Mouse (Mus musculus): ENCODE results near the gene Ptprk. TPM values are rescaled to one million over a fixed set of nuclear protein-coding genes. Genes with fewer than 3 reads are reported as not detected.

Gene Ptprk
- total and polyA plus RNA-seq, 3 experiments = 8.6 to 21.0 (median 20.0) TPM

- no peaks in the 10 kb centered on the region for H3K27me3 ChIP-seq (ENCODE audit: control insufficient read depth, insufficient read depth, low read length)
- peaks cover 2% of the 10 kb centered on the region; the same call in 1 of the 2 replicates for H3K36me3 ChIP-seq (ENCODE audit: control insufficient read depth, insufficient read depth, low read length)
- no peak overlapping the region for H3K27ac ChIP-seq
- intact Hi-C loops (cut with DNase I) = no loop called here
- 30% methylated on average over 6 of the region's 6 CpGs for WGBS
- H3K4me3 ChIP-seq = no peak overlapping the region
- DNase-seq = peak; percentile 3 to 17
- peaks cover 2% of the 10 kb centered on the region for H3K4me1 ChIP-seq (ENCODE audit: control insufficient read depth, insufficient read depth, low read length)
- no peak for TF ChIP-seq EP300 (IDR thresholded peaks at IDR 0.05; ENCODE audit: insufficient read depth, low read depth, low read length)
- no peak for TF ChIP-seq CTCF (IDR thresholded peaks at IDR 0.05)
- no peak for TF ChIP-seq POLR2A (IDR thresholded peaks at IDR 0.05; ENCODE audit: insufficient read depth, low read depth, low read length)
- H3K79me2 ChIP-seq (replicated peaks; ENCODE audit: control insufficient read depth, insufficient read depth, low read length) = no peaks in the 10 kb centered on the region
- H3K9ac ChIP-seq (ENCODE audit: low read depth, low read length) = no peak overlapping the region
Measured at GRCm38 (mm10) chr10:28306451-28307086, 231.9 kb downstream of the Ptprk start.

- no peaks in the 10 kb centered on the region for H3K27me3 ChIP-seq (ENCODE audit: control insufficient read depth, insufficient read depth, low read length)
- peaks cover under 1% of the 10 kb centered on the region; the same call in 1 of the 2 replicates for H3K36me3 ChIP-seq (ENCODE audit: control insufficient read depth, insufficient read depth, low read length)
- WGBS = 72% methylated on average over 1 of the region's 1 CpGs
- H3K4me3 ChIP-seq = no peak overlapping the region
- H3K4me1 ChIP-seq (ENCODE audit: control insufficient read depth, insufficient read depth, low read length) = peaks cover 2% of the 10 kb centered on the region
- intact Hi-C loops (cut with DNase I) = no loop called here
- H3K79me2 ChIP-seq (replicated peaks; ENCODE audit: control insufficient read depth, insufficient read depth, low read length) = no peaks in the 10 kb centered on the region
- no peak for TF ChIP-seq CTCF (IDR thresholded peaks at IDR 0.05)
- TF ChIP-seq POLR2A (IDR thresholded peaks at IDR 0.05; ENCODE audit: insufficient read depth, low read depth, low read length) = no peak
- no peak for TF ChIP-seq EP300 (IDR thresholded peaks at IDR 0.05; ENCODE audit: insufficient read depth, low read depth, low read length)
- no peak for DNase-seq
- H3K9ac ChIP-seq (ENCODE audit: low read depth, low read length) = no peak overlapping the region
- H3K27ac ChIP-seq = no peak overlapping the region
Measured at GRCm38 (mm10) chr10:28311369-28311768, 236.7 kb downstream of the Ptprk start.

GRCm38 (mm10) chr10:28322995-28323394, 248.4 kb downstream of the Ptprk start:
- peaks cover 1% of the 10 kb centered on the region for H3K4me1 ChIP-seq (ENCODE audit: control insufficient read depth, insufficient read depth, low read length)
- no peak overlapping the region for H3K4me3 ChIP-seq
- no peaks in the 10 kb centered on the region for H3K79me2 ChIP-seq (replicated peaks; ENCODE audit: control insufficient read depth, insufficient read depth, low read length)
- no peaks in the 10 kb centered on the region; the same call in 1 of the 2 replicates for H3K36me3 ChIP-seq (ENCODE audit: control insufficient read depth, insufficient read depth, low read length)
- WGBS = 53% methylated on average over 2 of the region's 2 CpGs
- no peak for DNase-seq
- intact Hi-C loops (cut with DNase I) = no loop called here
- no peak overlapping the region for H3K9ac ChIP-seq (ENCODE audit: low read depth, low read length)
- no peak overlapping the region for H3K27ac ChIP-seq
- TF ChIP-seq CTCF (IDR thresholded peaks at IDR 0.05) = no peak
- no peak for TF ChIP-seq EP300 (IDR thresholded peaks at IDR 0.05; ENCODE audit: insufficient read depth, low read depth, low read length)
- no peak for TF ChIP-seq POLR2A (IDR thresholded peaks at IDR 0.05; ENCODE audit: insufficient read depth, low read depth, low read length)
- H3K27me3 ChIP-seq (ENCODE audit: control insufficient read depth, insufficient read depth, low read length) = no peaks in the 10 kb centered on the region

- Histone ChIP-seq H3K4me1 (ENCODE audit: control insufficient read depth, insufficient read depth, low read length) (no peaks in the 10 kb centered on the region), H3K27me3 (ENCODE audit: control insufficient read depth, insufficient read depth, low read length) (no peaks in the 10 kb centered on the region), H3K27ac (no peak overlapping the region), H3K4me3 (no peak overlapping the region), H3K36me3 (ENCODE audit: control insufficient read depth, insufficient read depth, low read length) (no peaks in the 10 kb centered on the region), H3K79me2 (replicated peaks; ENCODE audit: control insufficient read depth, insufficient read depth, low read length) (no peaks in the 10 kb centered on the region), H3K9ac (ENCODE audit: low read depth, low read length) (no peak overlapping the region)
- intact Hi-C loops (cut with DNase I) = no loop called here
- TF ChIP-seq POLR2A (IDR thresholded peaks at IDR 0.05; ENCODE audit: insufficient read depth, low read depth, low read length) (no peak), EP300 (IDR thresholded peaks at IDR 0.05; ENCODE audit: insufficient read depth, low read depth, low read length) (no peak), CTCF (IDR thresholded peaks at IDR 0.05) (no peak)
- 78% methylated on average over 5 of the region's 5 CpGs for WGBS
- no peak for DNase-seq
Measured at GRCm38 (mm10) chr10:28335232-28335631, 260.6 kb downstream of the Ptprk start.

GRCm38 (mm10) chr10:28338536-28338935, 263.9 kb downstream of the Ptprk start:
- TF ChIP-seq EP300 (IDR thresholded peaks at IDR 0.05; ENCODE audit: insufficient read depth, low read depth, low read length) (no peak), CTCF (IDR thresholded peaks at IDR 0.05) (no peak), POLR2A (IDR thresholded peaks at IDR 0.05; ENCODE audit: insufficient read depth, low read depth, low read length) (no peak)
- 56% methylated on average over 5 of the region's 5 CpGs for whole genome bisulfite sequencing
- intact Hi-C loops (cut with DNase I) = no loop called here
- Histone ChIP-seq H3K36me3 (ENCODE audit: control insufficient read depth, insufficient read depth, low read length) (no peaks in the 10 kb centered on the region), H3K79me2 (replicated peaks; ENCODE audit: control insufficient read depth, insufficient read depth, low read length) (no peaks in the 10 kb centered on the region), H3K9ac (ENCODE audit: low read depth, low read length) (no peak overlapping the region), H3K27me3 (ENCODE audit: control insufficient read depth, insufficient read depth, low read length) (no peaks in the 10 kb centered on the region), H3K27ac (no peak overlapping the region), H3K4me3 (no peak overlapping the region), H3K4me1 (ENCODE audit: control insufficient read depth, insufficient read depth, low read length) (no peaks in the 10 kb centered on the region)
- DNase-seq = no peak

- Histone ChIP-seq H3K4me3 (no peak overlapping the region), H3K79me2 (replicated peaks; ENCODE audit: control insufficient read depth, insufficient read depth, low read length) (no peaks in the 10 kb centered on the region), H3K27ac (no peak overlapping the region), H3K4me1 (ENCODE audit: control insufficient read depth, insufficient read depth, low read length) (no peaks in the 10 kb centered on the region), H3K9ac (ENCODE audit: low read depth, low read length) (no peak overlapping the region), H3K36me3 (ENCODE audit: control insufficient read depth, insufficient read depth, low read length) (peaks cover 3% of the 10 kb centered on the region), H3K27me3 (ENCODE audit: control insufficient read depth, insufficient read depth, low read length) (no peaks in the 10 kb centered on the region)
- DNase-seq = peak; percentile 46 to 72
- TF ChIP-seq EP300 (IDR thresholded peaks at IDR 0.05; ENCODE audit: insufficient read depth, low read depth, low read length) (0 out of 2 replicates have a peak, but pooled peaks have one; percentile 31), CTCF (IDR thresholded peaks at IDR 0.05) (no peak), POLR2A (IDR thresholded peaks at IDR 0.05; ENCODE audit: insufficient read depth, low read depth, low read length) (no peak)
- 71% methylated on average over 8 of the region's 8 CpGs for WGBS
- intact Hi-C loops (cut with DNase I) = no loop called here
Measured at GRCm38 (mm10) chr10:28345196-28345681, 270.6 kb downstream of the Ptprk start.
